Mouse (Mus musculus) adipose tissue, adult 10 weeks (tissue): ENCODE data around the gene Cdsn. TPM values are rescaled to one million over a fixed set of nuclear protein-coding genes. Genes with fewer than 3 reads are reported as not detected.

Experiments
- polyA plus RNA-seq: library from polyadenylated mRNA; stranded (reverse); fragments of 350-450 nt; fragmentation: Illumina TruSeq; extraction: RNeasy Lipid Tissue Mini Kit (QIAGEN cat#74804); gene quantifications from one replicate; pipeline ENCODE4 v1.2.3, GENCODE M21; 2014; ENCODE audit warnings: low read depth, low replicate concordance

Gene Cdsn
- polyA plus RNA-seq: 27.1 TPM

DNA sequence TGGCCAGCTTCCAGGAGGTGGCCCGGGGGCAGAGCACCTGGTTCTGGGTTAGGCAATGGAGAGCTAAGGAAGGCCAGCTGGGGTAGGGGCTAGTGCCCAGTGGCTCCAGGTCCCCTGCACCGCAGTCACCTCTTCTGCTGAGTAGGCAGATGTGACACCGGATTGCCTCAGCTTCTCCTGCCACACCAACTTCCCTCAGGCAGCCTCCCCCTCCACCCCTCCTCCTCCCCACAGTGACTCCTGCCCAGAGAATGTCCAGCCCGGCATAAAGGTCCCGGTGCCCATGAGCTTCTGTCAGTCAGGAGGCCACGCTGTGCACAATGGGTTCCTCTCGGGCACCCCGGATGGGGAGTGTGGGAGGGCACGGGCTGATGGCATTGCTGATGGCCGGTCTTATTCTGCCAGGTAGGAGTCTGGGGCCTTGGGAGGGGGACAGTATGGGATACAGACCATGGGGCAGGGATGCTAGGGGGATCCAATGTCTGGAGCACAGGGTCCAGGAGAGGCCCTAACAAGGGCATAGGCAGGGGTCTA, at the start of gene Cdsn:
Gene Cdsn, plus strand, starts transcription at position 248 of the 534 bp plus-strand sequence.

DNA sequence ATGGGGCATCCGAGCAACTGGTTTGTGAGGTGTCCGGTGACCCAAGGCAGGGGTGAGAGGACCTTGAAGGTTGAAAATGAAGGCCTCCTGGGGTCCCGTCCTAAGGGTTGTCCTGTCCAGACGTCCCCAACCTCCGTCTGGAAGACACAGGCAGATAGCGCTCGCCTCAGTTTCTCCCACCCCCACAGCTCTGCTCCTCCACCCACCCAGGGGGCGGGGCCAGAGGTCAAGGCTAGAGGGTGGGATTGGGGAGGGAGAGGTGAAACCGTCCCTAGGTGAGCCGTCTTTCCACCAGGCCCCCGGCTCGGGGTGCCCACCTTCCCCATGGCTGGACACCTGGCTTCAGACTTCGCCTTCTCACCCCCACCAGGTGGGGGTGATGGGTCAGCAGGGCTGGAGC, 46.2 kb upstream of the Cdsn start, which contains the start of gene Pou5f1:
Gene Pou5f1, plus strand, starts transcription at position 243 of the 400 bp plus-strand sequence.

DNA sequence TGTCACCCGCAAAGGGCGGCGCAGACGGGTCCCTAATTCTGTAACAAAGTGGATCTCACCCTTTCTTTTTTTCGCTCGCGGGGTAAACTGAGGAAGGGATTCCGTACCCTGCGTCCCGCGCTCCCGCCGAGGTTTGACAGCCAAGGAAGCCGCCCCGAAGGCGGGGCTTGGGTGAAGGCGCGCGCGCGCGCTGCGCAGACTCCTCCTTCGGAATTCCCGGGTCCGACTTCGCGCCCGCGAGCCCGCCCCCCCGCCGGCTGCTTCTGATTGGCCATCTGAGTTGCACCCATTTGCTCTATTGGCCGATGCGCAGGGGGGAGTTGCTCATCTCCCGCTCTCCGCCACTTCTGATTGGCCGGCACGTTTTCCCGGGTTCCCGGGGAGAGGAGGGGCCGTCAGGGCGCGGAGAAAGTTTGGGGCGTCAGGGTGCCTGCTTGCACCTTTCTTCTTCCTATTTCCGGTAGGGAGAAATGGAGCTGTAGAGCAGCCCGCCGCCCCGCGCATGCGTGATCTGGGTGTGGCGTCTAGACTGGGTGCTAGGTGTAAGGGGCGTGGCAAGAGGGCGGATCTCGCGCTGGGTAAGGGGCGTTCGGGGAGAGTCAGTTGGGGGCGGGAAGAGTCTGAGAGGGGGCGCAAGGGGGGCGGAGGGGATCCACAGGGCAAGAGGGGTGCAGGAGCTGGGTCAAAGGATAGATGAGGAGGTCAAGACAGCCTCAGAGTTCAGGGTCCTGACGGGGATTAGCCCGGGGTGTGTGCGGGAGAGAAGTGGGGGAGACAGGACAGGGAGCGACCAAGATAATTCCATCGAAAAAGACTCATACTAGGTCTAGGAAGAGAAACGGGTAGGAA, 35.1 kb upstream of the Cdsn start, which contains the start of the genes Tcf19 and Cchcr1:
Gene Tcf19, minus strand, starts transcription at position 173 of the 849 bp plus-strand sequence.
Gene Cchcr1, plus strand, starts transcription at position 449 of the 849 bp plus-strand sequence.

DNA sequence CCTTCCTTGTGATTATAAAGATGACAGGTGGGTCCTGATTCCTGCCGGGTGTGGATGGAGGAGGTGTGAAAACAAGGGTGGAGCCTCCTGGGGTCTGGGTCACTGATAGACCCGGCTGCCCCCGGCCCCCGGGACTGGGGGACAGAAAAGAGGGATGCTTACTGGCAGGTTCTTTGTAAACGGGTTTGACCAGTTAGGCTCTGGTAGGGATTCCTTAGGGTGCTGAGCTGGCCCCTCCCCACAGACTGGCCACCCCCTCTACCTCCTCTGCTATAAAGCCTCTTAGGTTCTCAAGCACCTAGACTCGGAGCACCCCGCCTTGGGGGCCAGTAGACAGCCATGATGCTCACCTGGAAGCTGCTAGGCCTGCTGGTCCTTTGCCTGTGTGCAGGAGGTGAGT, 19.0 kb upstream of the Cdsn start, which contains the start of gene Psors1c2:
Gene Psors1c2, plus strand, starts transcription at position 301 of the 400 bp plus-strand sequence.

DNA sequence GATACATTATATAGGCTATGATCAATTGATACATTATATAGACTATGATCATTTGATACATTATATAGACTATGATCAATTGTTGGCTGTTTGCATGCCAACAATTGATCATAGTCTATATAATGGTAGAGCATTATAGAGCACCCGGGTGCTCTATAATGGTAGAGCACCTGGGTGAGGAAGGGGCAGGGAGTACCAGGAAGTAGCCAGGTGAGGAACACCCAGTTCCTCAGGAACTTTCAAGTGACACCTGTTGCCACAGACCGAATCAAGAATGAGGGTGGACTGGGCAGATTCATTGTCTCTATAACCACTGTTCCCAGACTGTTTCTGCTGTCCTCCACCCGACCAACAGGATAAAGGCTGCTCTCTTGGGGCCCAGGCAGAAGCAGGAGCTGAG, 15.2 kb downstream of the Cdsn start, which contains the start of gene 2300002M23Rik:
Gene 2300002M23Rik, plus strand, starts transcription at position 301 of the 400 bp plus-strand sequence.

DNA sequence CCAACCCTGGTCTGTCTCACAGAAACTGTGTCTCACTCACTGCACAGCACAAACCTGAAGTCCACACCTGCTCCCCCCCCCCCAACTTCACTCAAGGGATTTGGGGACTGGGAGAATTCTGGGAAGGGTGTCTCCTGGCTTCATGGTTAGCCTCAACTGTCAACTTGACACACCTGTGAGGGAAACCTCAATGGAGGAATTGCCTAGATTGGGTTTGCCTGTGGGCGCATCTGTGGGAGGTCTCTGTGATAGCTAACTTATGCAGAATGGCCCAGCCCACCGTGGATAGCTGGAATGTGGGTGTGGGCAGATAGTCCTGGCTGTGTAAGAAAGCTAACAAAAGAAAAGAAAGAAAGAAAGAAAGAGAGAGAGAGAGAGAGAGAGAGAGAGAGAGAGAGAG, 49.3 kb downstream of the Cdsn start, which contains the start of gene Sfta2:
Gene Sfta2, plus strand, starts transcription at position 301 of the 400 bp plus-strand sequence.

Other genes with a start within 250 kb of the Cdsn start
- gene H2-Q1, start 231.7 kb upstream of the Cdsn start, polyA plus RNA-seq: not detected
- gene H2-Q2, start 209.9 kb upstream of the Cdsn start, polyA plus RNA-seq: 3.6 TPM
- gene H2-Q4, start 172.5 kb upstream of the Cdsn start, polyA plus RNA-seq: 52.9 TPM
- 27.5 TPM for gene H2-Q6, start 127.3 kb upstream of the Cdsn start, polyA plus RNA-seq
- 30.0 TPM for gene H2-Q7, start 113.0 kb upstream of the Cdsn start, polyA plus RNA-seq
- gene H2-Q10, start 82.0 kb upstream of the Cdsn start, polyA plus RNA-seq: 6.2 TPM
- gene Pou5f1, start 46.1 kb upstream of the Cdsn start, polyA plus RNA-seq: not detected
- 6.6 TPM for gene Tcf19, start 35.3 kb upstream of the Cdsn start, polyA plus RNA-seq
- 13.5 TPM for gene Cchcr1, start 35.0 kb upstream of the Cdsn start, polyA plus RNA-seq
- gene Psors1c2, start 18.9 kb upstream of the Cdsn start, polyA plus RNA-seq: not detected
- gene 2300002M23Rik, start 15.3 kb downstream of the Cdsn start, polyA plus RNA-seq: 0.65 TPM
- 0.82 TPM for gene Sfta2, start 49.4 kb downstream of the Cdsn start, polyA plus RNA-seq
- not detected for gene Gm9573, start 74.5 kb downstream of the Cdsn start, polyA plus RNA-seq
- not detected for gene Mucl3, start 91.6 kb downstream of the Cdsn start, polyA plus RNA-seq
- gene Vars2, start 115.5 kb downstream of the Cdsn start, polyA plus RNA-seq: 13.1 TPM
- gene Gtf2h4, start 121.6 kb downstream of the Cdsn start, polyA plus RNA-seq: 14.5 TPM
- 40.9 TPM for gene Ddr1, start 152.5 kb downstream of the Cdsn start, polyA plus RNA-seq